Mouse (Mus musculus): Measurements from ENCODE around the gene Efna1. TPM values are rescaled to one million over a fixed set of nuclear protein-coding genes. Genes with fewer than 3 reads are reported as not detected.

The Efna1 gene
- polyA plus RNA-seq, 1 experiment from 2014 or later = 59.6 TPM

DNA sequence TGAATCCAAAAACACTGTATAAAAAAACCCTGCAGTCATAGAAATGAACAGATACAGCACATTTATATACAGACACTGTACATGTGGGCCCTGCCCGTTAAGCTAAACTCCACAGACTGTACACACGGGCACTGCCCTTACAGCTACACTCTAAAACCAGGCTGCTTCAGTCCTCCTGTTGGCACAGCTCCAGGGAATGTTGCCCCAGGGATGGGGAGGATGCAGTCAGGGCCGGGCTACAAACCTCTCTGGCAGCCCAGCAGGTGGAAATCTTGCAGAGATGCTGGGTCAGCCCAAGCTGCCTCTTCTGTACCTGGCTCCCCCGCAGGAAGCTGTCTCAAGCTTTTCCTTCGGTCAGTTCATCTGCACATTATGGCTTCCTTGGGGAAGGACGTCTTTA lies 9.2 kb downstream of the Efna1 start:
- Histone ChIP-seq H3K4me3 (no peak overlapping the region), H3K9ac (no peak overlapping the region), H3K4me2 (no peak overlapping the region), H3K4me1 (peaks cover 49% of the 10 kb centered on the region), H3K27ac (no peak overlapping the region), H3K9me3 (no peaks in the 10 kb centered on the region), H3K27me3 (no peaks in the 10 kb centered on the region), H3K36me3 (peaks cover 43% of the 10 kb centered on the region)
- ATAC-seq (ENCODE audit: insufficient number of reproducible peaks, low FRiP score, low TSS enrichment, low read depth) = no peak
- WGBS = 40% methylated on average over 6 of the region's 6 CpGs

DNA sequence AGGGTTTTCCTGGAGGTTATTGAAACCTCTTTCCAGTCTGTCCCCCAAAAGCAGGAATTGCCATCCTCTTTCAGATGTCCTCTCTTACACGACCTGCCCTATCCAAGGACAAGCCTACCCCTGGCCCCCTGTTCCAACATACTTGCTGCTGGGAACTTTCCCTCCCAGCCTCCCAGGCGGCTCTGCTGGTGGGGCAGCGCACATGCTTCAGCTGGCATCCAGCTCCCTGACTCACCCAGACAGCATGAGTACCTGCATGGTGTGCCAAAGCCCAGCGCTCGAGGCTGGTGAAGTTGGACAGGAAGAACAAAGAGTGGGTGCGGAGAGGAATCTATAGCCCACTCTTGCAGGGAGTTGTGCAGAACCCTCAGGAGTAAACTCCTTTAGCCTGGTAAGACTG lies 10.1 kb downstream of the Efna1 start:
- peak overlapping the region; percentile 65; the same call in 1 of the 2 replicates for H3K9ac ChIP-seq
- 55% methylated on average over 6 of the region's 6 CpGs for WGBS
- no peaks in the 10 kb centered on the region for H3K9me3 ChIP-seq
- no peaks in the 10 kb centered on the region for H3K27me3 ChIP-seq
- peak overlapping the region; percentile 57 for H3K4me3 ChIP-seq
- peaks cover 46% of the 10 kb centered on the region for H3K4me1 ChIP-seq
- H3K27ac ChIP-seq = peak overlapping the region; percentile 94
- ATAC-seq (ENCODE audit: insufficient number of reproducible peaks, low FRiP score, low TSS enrichment, low read depth) = no peak
- H3K36me3 ChIP-seq = peaks cover 39% of the 10 kb centered on the region
- peak overlapping the region; percentile 57 for H3K4me2 ChIP-seq

DNA sequence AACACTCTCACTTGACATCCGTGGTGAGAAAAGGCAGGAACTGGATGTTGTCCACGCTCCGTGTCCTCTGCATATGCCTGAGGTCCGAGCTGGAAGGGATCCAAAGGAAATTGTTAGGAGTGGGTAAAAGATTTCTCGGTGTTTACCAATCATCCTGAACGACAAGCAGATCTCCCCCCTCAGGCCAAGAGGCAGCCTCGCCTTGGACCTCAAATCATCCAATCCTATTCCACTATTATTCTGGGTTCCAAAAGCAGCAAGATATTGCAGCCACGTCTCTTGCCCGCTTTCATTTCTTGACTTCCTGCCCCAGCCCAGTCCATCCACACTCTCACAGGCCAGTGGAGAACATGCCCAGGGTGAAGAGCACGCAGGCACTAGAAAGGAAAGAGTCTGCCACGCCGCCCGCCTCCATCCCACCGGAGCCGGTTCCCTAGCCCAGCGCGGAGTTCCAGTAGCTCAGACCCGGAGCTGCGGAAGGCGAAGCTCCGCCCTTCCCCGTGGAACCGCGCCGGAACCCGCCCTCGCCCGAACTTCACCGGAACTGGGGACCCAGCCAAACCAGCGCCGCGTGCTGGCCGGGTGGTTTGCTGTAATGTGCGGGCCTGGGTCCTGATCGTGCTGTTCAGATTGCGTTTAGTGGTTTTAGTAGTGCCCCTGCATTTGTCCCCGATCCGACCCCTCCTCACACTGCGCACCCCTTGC lies 10.7 kb downstream of the Efna1 start, which contains the start of gene Slc50a1:
Gene Slc50a1, minus strand, starts transcription at position 520 of the 705 bp plus-strand sequence.
- peaks cover 32% of the 10 kb centered on the region for H3K36me3 ChIP-seq
- peaks cover 46% of the 10 kb centered on the region for H3K4me1 ChIP-seq
- H3K27ac ChIP-seq = peak within 1 kb of the TSS; percentile 94
- ATAC-seq (ENCODE audit: insufficient number of reproducible peaks, low FRiP score, low TSS enrichment, low read depth) = 0 out of 2 replicates have a peak, but pooled peaks have one; percentile 25
- WGBS = 4% methylated on average over 39 of the region's 39 CpGs
- peak within 1 kb of the TSS; percentile 57 for H3K4me2 ChIP-seq
- peak within 1 kb of the TSS; percentile 65 for H3K9ac ChIP-seq
- H3K4me3 ChIP-seq = peak within 1 kb of the TSS; percentile 57
- H3K27me3 ChIP-seq = no peaks in the 10 kb centered on the region
- no peaks in the 10 kb centered on the region for H3K9me3 ChIP-seq

DNA sequence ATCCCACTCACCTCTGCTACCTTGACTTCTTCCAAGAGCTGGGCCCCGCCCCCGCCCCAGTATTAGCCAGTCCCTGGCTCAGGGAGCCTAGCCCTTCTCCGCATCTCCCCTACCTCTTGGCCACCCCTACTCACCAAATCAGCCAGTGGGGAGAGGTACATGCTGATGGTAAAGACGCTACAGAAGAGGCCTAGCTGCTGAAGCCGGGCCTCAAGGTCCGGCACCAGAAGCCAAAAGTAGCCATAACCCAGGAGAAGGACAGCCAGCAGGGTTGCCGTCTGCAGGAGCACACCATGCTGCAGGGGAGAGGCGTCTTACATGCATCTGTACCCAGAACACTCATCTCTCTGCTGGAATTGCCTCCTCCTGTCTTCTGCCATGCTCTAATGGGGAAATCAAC lies 12.0 kb downstream of the Efna1 start:
- peak overlapping the region; percentile 94 for H3K27ac ChIP-seq
- ATAC-seq (ENCODE audit: insufficient number of reproducible peaks, low FRiP score, low TSS enrichment, low read depth) = no peak
- peaks cover 22% of the 10 kb centered on the region for H3K36me3 ChIP-seq
- no peaks in the 10 kb centered on the region for H3K9me3 ChIP-seq
- H3K27me3 ChIP-seq = no peaks in the 10 kb centered on the region
- peak overlapping the region; percentile 12; the same call in 1 of the 2 replicates for H3K4me3 ChIP-seq
- WGBS = 60% methylated on average over 8 of the region's 8 CpGs
- H3K9ac ChIP-seq = no peak overlapping the region
- peak overlapping the region; percentile 57; the same call in 1 of the 2 replicates for H3K4me2 ChIP-seq
- H3K4me1 ChIP-seq = peaks cover 46% of the 10 kb centered on the region

DNA sequence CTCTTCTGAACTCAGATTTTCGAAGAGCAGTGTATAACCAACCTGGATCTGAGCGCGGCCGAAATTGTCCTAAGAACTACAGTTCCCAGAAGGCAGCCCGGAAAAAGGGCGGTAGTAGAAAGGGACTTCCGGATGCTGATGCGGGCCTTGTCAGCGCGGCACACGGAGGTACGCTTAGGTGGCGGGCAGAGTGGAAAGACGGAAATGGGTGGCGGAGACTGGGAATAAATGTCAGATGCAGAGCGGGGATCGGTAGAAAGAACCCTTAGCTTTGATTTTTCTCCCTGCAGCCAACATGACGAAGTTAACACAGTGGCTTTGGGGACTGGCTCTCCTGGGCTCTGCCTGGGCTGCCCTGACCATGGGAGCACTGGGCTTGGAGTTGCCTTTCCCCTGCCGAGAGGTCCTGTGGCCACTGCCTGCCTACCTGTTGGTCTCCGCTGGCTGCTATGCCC lies 14.5 kb downstream of the Efna1 start:
- H3K4me1 ChIP-seq = peaks cover 41% of the 10 kb centered on the region
- H3K4me3 ChIP-seq = peak overlapping the region; percentile 65
- 1% methylated on average over 20 of the region's 20 CpGs for WGBS
- peak overlapping the region; percentile 85 for H3K9ac ChIP-seq
- H3K4me2 ChIP-seq = peak overlapping the region; percentile 62
- H3K9me3 ChIP-seq = no peaks in the 10 kb centered on the region
- H3K27me3 ChIP-seq = no peaks in the 10 kb centered on the region
- peak overlapping the region; percentile 81 for H3K27ac ChIP-seq
- H3K36me3 ChIP-seq = 0 out of 2 replicates have a peak, but pooled peaks cover 2% of the 10 kb centered on the region
- ATAC-seq (ENCODE audit: insufficient number of reproducible peaks, low FRiP score, low TSS enrichment, low read depth) = peak; percentile 82

DNA sequence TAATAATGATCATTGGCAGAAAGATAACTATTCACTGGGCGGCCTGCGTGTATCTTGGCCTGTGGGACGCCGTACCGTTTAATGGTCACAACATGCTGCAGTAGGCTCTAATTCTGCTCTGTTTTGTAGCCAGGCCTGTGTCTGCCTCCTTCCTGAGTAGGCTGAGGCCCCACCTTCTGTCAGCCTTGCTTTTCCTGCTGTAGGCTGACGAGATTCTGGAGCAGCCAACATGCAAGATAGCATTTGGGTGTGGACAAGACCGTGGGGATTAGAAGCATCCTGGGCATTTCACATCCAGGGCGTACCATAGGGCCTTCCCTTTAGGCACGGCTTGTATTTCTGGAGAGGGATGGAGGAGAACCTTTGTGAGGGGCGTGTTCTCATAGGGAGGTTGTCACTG lies 18.5 kb downstream of the Efna1 start:
- Histone ChIP-seq H3K4me3 (no peak overlapping the region), H3K27ac (no peak overlapping the region), H3K4me1 (peaks cover 7% of the 10 kb centered on the region), H3K9ac (no peak overlapping the region), H3K9me3 (no peaks in the 10 kb centered on the region), H3K27me3 (no peaks in the 10 kb centered on the region), H3K4me2 (no peak overlapping the region), H3K36me3 (no peaks in the 10 kb centered on the region)
- no peak for ATAC-seq (ENCODE audit: insufficient number of reproducible peaks, low FRiP score, low TSS enrichment, low read depth)
- WGBS = 62% methylated on average over 10 of the region's 10 CpGs

DNA sequence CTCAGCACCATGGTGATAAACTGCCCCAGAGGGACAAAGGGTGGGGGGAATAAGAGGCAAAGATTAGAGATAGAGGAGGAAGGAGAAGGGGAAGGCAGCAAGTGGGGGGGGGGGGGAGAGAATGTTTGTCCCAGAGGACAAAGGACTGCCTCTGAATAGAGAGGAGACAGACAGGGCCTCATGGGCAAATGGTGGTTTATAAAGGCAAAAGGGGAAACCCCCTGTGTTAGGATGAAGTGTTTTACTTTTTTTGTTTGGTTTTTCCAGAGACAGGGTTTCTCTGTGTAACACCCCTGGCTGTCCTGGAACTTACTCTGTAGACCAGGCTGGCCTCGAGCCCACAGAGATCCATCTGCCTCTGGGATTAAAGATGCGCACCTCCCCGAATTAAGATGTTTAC lies 20.7 kb downstream of the Efna1 start:
- no peaks in the 10 kb centered on the region for H3K4me1 ChIP-seq

DNA sequence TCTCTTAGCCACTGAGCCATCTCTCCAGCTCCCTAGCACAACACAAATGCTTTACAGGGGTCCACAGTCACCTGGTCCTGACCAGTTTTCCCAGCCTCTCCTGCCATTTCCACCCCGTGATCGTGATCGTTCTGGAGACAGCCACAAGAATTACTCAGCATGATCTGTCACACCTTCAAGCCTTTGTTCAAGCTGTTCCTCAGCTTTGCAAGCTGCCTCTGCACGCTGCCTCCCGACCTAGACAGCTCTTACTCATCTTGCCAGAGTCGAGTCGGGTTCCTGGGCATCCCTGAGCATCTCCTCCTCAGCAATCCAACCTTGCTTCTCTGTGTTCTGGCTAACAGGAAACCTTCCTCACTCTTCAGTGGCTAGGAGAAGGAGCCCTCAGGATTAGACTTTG lies 21.9 kb downstream of the Efna1 start, which contains the start of gene Dpm3:
Gene Dpm3, plus strand, starts transcription at position 283 of the 400 bp plus-strand sequence.
- Histone ChIP-seq H3K36me3 (no peaks in the 10 kb centered on the region), H3K4me2 (no peak within 1 kb of the TSS), H3K9ac (no peak within 1 kb of the TSS), H3K27me3 (no peaks in the 10 kb centered on the region), H3K4me1 (no peaks in the 10 kb centered on the region), H3K9me3 (no peaks in the 10 kb centered on the region), H3K4me3 (no peak within 1 kb of the TSS), H3K27ac (no peak within 1 kb of the TSS)
- no peak for ATAC-seq (ENCODE audit: insufficient number of reproducible peaks, low FRiP score, low TSS enrichment, low read depth)
- WGBS = 40% methylated on average over 7 of the region's 7 CpGs

More for the DNA sequence above, 20.7 kb downstream of the Efna1 start:
- Histone ChIP-seq H3K36me3 (no peaks in the 10 kb centered on the region), H3K4me3 (no peak overlapping the region), H3K4me2 (no peak overlapping the region), H3K9me3 (no peaks in the 10 kb centered on the region), H3K27me3 (no peaks in the 10 kb centered on the region), H3K9ac (no peak overlapping the region), H3K27ac (no peak overlapping the region)
- 83% methylated on average over 3 of the region's 3 CpGs for WGBS
- ATAC-seq (ENCODE audit: insufficient number of reproducible peaks, low FRiP score, low TSS enrichment, low read depth) = no peak

DNA sequence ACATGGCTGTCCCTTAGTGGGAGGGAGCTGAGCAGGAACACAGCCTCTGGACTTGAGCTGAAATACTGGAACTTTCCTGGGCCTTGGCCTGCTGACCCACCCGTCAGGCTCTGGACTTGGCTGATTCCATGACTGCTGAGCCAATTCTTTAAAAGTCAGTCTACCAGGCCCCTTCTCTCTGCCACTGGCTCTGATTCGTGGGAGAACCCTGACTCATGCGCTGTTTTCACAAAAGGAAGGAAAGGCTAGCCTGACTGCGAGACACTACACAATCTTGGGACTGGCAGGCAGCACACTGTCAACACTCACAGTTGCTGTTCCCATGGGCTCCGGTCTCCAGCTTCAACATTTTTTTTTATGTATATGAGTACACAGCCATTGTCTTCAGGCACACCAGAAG lies 24.8 kb downstream of the Efna1 start:
- no peaks in the 10 kb centered on the region for H3K27me3 ChIP-seq
- no peak overlapping the region for H3K9ac ChIP-seq
- H3K4me1 ChIP-seq = peaks cover 12% of the 10 kb centered on the region
- no peaks in the 10 kb centered on the region for H3K9me3 ChIP-seq
- 82% methylated on average over 5 of the region's 5 CpGs for WGBS
- no peak for ATAC-seq (ENCODE audit: insufficient number of reproducible peaks, low FRiP score, low TSS enrichment, low read depth)
- H3K4me3 ChIP-seq = no peak overlapping the region
- H3K4me2 ChIP-seq = no peak overlapping the region
- H3K36me3 ChIP-seq = no peaks in the 10 kb centered on the region
- no peak overlapping the region for H3K27ac ChIP-seq

DNA sequence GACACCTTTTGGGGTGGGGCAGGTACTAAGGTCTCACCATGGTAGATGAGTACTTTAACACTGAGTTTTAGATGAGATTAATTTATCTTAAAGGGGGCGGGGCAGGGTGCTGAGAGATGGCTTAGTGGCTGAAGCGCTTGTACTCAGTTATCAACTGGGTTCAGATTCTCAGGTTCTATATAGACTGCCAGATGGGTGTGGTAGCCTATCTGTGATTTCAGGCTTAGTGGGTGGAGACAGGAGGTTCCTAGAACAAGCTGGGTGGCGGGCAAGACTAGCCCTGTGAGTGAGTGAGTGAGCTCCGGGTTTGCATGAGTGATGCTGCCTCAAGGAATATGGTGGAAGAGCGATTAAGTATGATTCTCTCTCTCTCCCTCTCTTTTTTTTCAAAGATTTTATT lies 25.9 kb downstream of the Efna1 start:
- ATAC-seq (ENCODE audit: insufficient number of reproducible peaks, low FRiP score, low TSS enrichment, low read depth) = no peak
- H3K9me3 ChIP-seq = no peaks in the 10 kb centered on the region
- H3K9ac ChIP-seq = no peak overlapping the region
- 83% methylated on average over 5 of the region's 5 CpGs for WGBS
- no peaks in the 10 kb centered on the region for H3K36me3 ChIP-seq
- no peak overlapping the region for H3K27ac ChIP-seq
- no peak overlapping the region for H3K4me2 ChIP-seq
- no peaks in the 10 kb centered on the region for H3K27me3 ChIP-seq
- peaks cover 21% of the 10 kb centered on the region for H3K4me1 ChIP-seq
- no peak overlapping the region for H3K4me3 ChIP-seq

DNA sequence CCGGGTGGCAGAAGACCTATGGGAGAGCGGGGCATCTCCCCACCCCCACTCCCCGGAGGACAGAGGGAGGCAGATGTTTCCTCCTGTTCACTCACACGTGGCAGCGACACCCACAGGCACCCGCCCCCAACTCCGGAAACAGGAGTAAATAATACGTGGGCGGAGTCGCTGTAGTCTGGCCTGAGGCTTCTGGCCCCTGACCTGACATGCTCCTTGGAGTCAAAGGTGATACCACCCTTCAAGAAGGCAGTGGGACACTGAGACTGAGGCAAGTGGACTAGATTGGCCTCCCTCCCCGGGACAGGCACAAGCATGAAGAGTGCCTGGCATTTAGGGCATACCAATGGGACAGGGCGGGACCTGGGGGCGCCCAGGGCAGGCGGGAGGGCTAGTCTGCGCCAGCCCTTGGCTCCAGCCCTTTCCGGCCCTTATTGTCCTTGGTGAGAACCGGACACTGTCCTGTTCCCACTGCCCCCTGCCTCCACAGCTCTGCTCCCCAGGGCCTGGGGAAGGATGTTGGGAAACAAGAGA lies 29.5 kb downstream of the Efna1 start:
- Histone ChIP-seq H3K4me3 (no peak overlapping the region), H3K9me3 (no peaks in the 10 kb centered on the region), H3K9ac (no peak overlapping the region), H3K4me2 (peak overlapping the region; percentile 25), H3K4me1 (peaks cover 31% of the 10 kb centered on the region), H3K27me3 (no peaks in the 10 kb centered on the region), H3K27ac (peak overlapping the region; percentile 11; the same call in 1 of the 2 replicates), H3K36me3 (peaks cover 18% of the 10 kb centered on the region)
- ATAC-seq (ENCODE audit: insufficient number of reproducible peaks, low FRiP score, low TSS enrichment, low read depth) = no peak
- 6% methylated on average over 17 of the region's 17 CpGs for WGBS

DNA sequence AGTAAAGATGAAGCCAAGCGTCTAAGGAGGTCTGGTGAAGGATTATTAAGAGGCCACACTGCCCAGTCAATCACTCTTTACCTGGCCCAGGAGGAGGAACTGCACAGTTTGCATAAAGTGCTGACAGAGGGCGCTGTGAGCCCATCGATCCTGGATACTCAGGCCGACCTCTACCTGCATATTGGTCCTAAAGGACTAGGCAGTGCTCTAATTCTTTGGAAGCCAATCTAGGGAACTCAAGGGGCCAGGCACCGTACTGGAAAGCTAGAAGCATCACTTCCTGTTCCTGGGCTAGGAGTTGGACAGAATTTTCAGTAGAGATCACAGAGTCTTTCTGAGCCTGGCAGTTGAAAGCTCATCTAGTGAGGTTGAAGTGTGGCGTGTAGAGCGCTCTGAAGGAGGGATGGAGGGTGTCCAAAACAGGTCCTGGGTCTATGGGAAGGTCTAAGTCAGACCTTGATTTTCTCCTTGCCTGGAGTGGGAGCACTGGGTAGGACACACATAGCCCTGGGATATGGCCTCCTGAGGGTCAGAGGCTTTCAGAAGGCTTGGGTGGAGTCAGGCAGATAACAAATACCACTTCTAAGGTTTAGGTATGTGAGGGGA lies 30.4 kb downstream of the Efna1 start:
- Histone ChIP-seq H3K9me3 (no peaks in the 10 kb centered on the region), H3K4me2 (no peak overlapping the region), H3K36me3 (peaks cover 18% of the 10 kb centered on the region), H3K27ac (peak overlapping the region; percentile 22; the same call in 1 of the 2 replicates), H3K4me1 (peaks cover 35% of the 10 kb centered on the region), H3K4me3 (no peak overlapping the region), H3K27me3 (no peaks in the 10 kb centered on the region), H3K9ac (0 out of 2 replicates have a peak overlapping the region, but pooled peaks have one; percentile 14)
- 16% methylated on average over 7 of the region's 7 CpGs for WGBS
- ATAC-seq (ENCODE audit: insufficient number of reproducible peaks, low FRiP score, low TSS enrichment, low read depth) = no peak
